Comparison of ENCODE assay signal across 9 mouse cellular contexts in the genomic region with DNA sequence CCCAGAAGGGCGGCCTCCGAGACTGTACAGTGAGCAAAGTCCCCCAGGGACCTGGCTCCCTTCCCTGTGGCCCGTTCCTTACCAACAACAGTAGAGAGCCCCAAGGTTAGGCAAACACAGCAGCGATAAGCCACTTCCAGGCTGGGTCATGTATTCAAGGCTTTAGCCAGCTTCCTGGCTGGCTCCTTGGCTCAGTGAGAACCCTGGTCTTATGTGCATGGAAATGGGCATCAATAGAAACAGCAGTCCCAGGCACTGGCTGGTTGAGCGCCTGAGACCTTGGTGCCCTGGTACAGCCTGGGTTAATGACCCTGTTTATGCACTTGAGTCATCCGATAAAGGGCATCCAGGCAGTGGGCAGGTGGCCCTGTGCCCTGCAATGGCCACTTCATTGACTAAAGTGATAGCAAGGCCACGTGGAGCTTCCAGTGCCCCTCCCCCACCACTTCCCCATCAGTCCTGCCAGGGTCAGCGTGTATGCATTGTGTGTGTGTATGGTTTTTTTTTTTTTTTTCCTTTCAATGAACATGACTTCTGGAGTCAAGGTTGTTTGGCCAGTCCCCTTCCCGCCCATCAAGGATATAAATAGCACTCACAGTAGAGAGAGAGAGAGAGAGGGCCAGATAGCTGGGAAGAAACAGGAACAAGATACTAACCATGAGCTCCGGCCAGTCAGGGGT. TPM values are rescaled to one million over a fixed set of nuclear protein-coding genes. Genes with fewer than 3 reads are reported as not detected.
DNase-seq lines count a peak whose midpoint lies in the region; TF ChIP-seq lines count a peak whose summit lies in the region.
"Had no signal": no experiment of that assay in that cellular context is flagged by ENCODE, and none has a peak within 500 bp of the region (broad histone marks: within the 10 kb centered on the region; RNA-seq: fewer than 3 reads in every experiment).

A gene (plus strand): TSS at position 609 of the 680 bp plus-strand sequence.

- TF ChIP-seq CTCF in CH12.LX (conservative IDR thresholded peaks at IDR 0.05 in 1 of 2, IDR thresholded peaks at IDR 0.05 in 1 of 2; ENCODE audit: low read depth in 2 of 2, low read length in 2 of 2), result no peak

- no peak for TF ChIP-seq POLR2A in CH12.LX (IDR thresholded peaks at IDR 0.05; ENCODE audit: low read depth, low read length)

- intact Hi-C loops in gastrocnemius, postnatal 36 days (cut with DNase I), result no loop called here

- dilution Hi-C loops in CH12.LX (cut with MboI; ENCODE audit: extremely low pct_ligation_motif_present, extremely low pct_unique_long_range_greater_than_20kb, low sequenced_read_pairs), result no loop called here

- H3K36me3 ChIP-seq in CH12.LX (replicated peaks in 1 of 2; ENCODE audit: control insufficient read depth in 1 of 2, insufficient read depth in 1 of 2, low read length in 1 of 2), result no peaks in the 10 kb centered on the region
- no peaks in the 10 kb centered on the region for H3K36me3 ChIP-seq in forebrain, embryonic 10.5 days (replicated peaks)
- H3K36me3 ChIP-seq: neural tube, embryonic 13.5 days had no signal

- no peak within 1 kb of the TSS for H3K4me2 ChIP-seq in CH12.LX (ENCODE audit: insufficient read depth, low read depth, poor library complexity, severe bottlenecking)
- H3K4me2 ChIP-seq: neural tube, embryonic 13.5 days had no signal

- in situ Hi-C loops in CH12.LX (cut with MboI; ENCODE audit: low pct_ligation_motif_present, low pct_unique_long_range_greater_than_20kb, low sequenced_read_pairs), result no loop called here

- no peak within 1 kb of the TSS for H3K27ac ChIP-seq in CH12.LX (ENCODE audit: insufficient read depth, low read depth)
- H3K27ac ChIP-seq in forebrain, embryonic 10.5 days, result no peak within 1 kb of the TSS
- H3K27ac ChIP-seq: neural tube, embryonic 13.5 days had no signal

- WGBS in forebrain, embryonic 10.5 days, result 76% methylated on average over 10 of the region's 10 CpGs

- no peaks in the 10 kb centered on the region for H3K79me2 ChIP-seq in CH12.LX (replicated peaks; ENCODE audit: control insufficient read depth, extremely low read depth, insufficient read depth, poor library complexity, severe bottlenecking)

- H3K9me3 ChIP-seq in CH12.LX (replicated peaks; ENCODE audit: low read length), result peaks cover 5% of the 10 kb centered on the region
- H3K9me3 ChIP-seq in forebrain, embryonic 10.5 days, result no peaks in the 10 kb centered on the region
- H3K9me3 ChIP-seq: neural tube, embryonic 13.5 days had no signal

- peaks cover 9 to 10% of the 10 kb centered on the region in 2 experiments for H3K4me1 ChIP-seq in CH12.LX (ENCODE audit: control insufficient read depth in 1 of 2, insufficient read depth in 2 of 2)
- peaks cover 5% of the 10 kb centered on the region for H3K4me1 ChIP-seq in forebrain, embryonic 10.5 days
- H3K4me1 ChIP-seq: neural tube, embryonic 13.5 days had no signal

- TF ChIP-seq RAD21 in CH12.LX (IDR thresholded peaks at IDR 0.05; ENCODE audit: low read depth, low read length), result no peak

- H3K4me3 ChIP-seq in CH12.LX (replicated peaks in 1 of 3; ENCODE audit: low read depth in 2 of 3, low read length in 2 of 3, poor library complexity in 1 of 3), result no peak within 1 kb of the TSS
- H3K4me3 ChIP-seq in forebrain, embryonic 10.5 days, result no peak within 1 kb of the TSS
- H3K4me3 ChIP-seq: neural tube, embryonic 13.5 days had no signal

- peak; percentile 88 for DNase-seq in 416B (ENCODE audit: low read depth)
- no peak for DNase-seq in CH12.LX (ENCODE audit: extremely low read depth)
- DNase-seq in heart, adult 8-10 months (ENCODE audit: low spot score), result no peak
- peak; percentile 50 for DNase-seq in liver
- DNase-seq in gastrocnemius, postnatal 36 days, result no peak
- no peak for DNase-seq in layer of hippocampus, postnatal 36 days
- no peak for DNase-seq in forebrain, embryonic 10.5 days (ENCODE audit: extremely low spot score, low spot score)

- no peak within 1 kb of the TSS for H3K9ac ChIP-seq in CH12.LX (ENCODE audit: insufficient read depth, low read depth)
- H3K9ac ChIP-seq: neural tube, embryonic 13.5 days had no signal

- no peak for TF ChIP-seq EP300 in CH12.LX (IDR thresholded peaks at IDR 0.05; ENCODE audit: low read length)

- H3K27me3 ChIP-seq in CH12.LX (replicated peaks), result peaks cover 15% of the 10 kb centered on the region
- H3K27me3 ChIP-seq in forebrain, embryonic 10.5 days (ENCODE audit: poor library complexity, severe bottlenecking), result peaks cover 16% of the 10 kb centered on the region; the same call in 1 of the 2 replicates
- H3K27me3 ChIP-seq: neural tube, embryonic 13.5 days had no signal

TF ChIP-seq in CH12.LX, 34 proteins besides CTCF, POLR2A, EP300 and RAD21:
- no peak for TF ChIP-seq E2F4 (IDR thresholded peaks at IDR 0.05; ENCODE audit: insufficient replicate concordance, low read depth, low read length)
- no peak for TF ChIP-seq ZKSCAN1 (IDR thresholded peaks at IDR 0.05; ENCODE audit: borderline replicate concordance, low read depth, low read length)
- peak; percentile 50; the same call in 1 of the 2 replicates for TF ChIP-seq MAX (IDR thresholded peaks at IDR 0.05; ENCODE audit: low read length)
- TF ChIP-seq MYC (IDR thresholded peaks at IDR 0.05; ENCODE audit: low read depth, low read length), result 0 out of 2 replicates have a peak, but pooled peaks have one; percentile 70
- TF ChIP-seq ETS1 (conservative IDR thresholded peaks at IDR 0.05; ENCODE audit: low read depth, low read length), result no peak
- TF ChIP-seq RCOR1 (conservative IDR thresholded peaks at IDR 0.05; ENCODE audit: low read depth, low read length), result no peak
- TF ChIP-seq JUND (conservative IDR thresholded peaks at IDR 0.05; ENCODE audit: low read depth, low read length), result no peak
- no peak for TF ChIP-seq ELF1 (IDR thresholded peaks at IDR 0.05; ENCODE audit: low read depth, low read length)
- TF ChIP-seq KAT2A (IDR thresholded peaks at IDR 0.05; ENCODE audit: insufficient replicate concordance, low read length), result no peak
- peak; percentile 27; the same call in 1 of the 2 replicates for TF ChIP-seq ZNF384 (IDR thresholded peaks at IDR 0.05; ENCODE audit: low read depth, low read length)
- no peak for TF ChIP-seq JUN (IDR thresholded peaks at IDR 0.05; ENCODE audit: insufficient read depth, low read depth, low read length)
- TF ChIP-seq TCF12 (IDR thresholded peaks at IDR 0.05; ENCODE audit: low read depth, low read length), result no peak

RNA-seq across cellular contexts. Expression of the gene that starts here (rescaled TPM):
- total RNA-seq in CH12.LX (2012; rRNA removed) (not detected in 2 replicates), CH12.LX (2014; rRNA removed) (not detected in 2 replicates)
- polyA plus RNA-seq in CH12.LX (2012; ENCODE audit: insufficient read length, low read depth), result not detected in 2 replicates
- 10 to 100 TPM; 13.2 to 19.5 (median 16.9) TPM for total RNA-seq in heart, adult 8-10 months (2022)
- not detected for total RNA-seq in gastrocnemius, postnatal 36 days (2021)
- not detected for total RNA-seq in layer of hippocampus, postnatal 36 days (2021)
- not detected in 2 replicates for polyA plus RNA-seq in forebrain, embryonic 10.5 days (2016; fragmentation: Nextera tagmentation; extraction: Ambion mirVana)
- total RNA-seq: left cerebral cortex, postnatal 10 days had no signal
- polyA plus RNA-seq: neural tube, embryonic 13.5 days had no signal

Comparison
In these comparisons a context has a peak if more than half of its experiments do, and no peak if none do; other contexts are left out.
1. RNA of the gene that starts here (total RNA-seq): 13.2 to 19.5 TPM in heart, adult 8-10 months; not detected in gastrocnemius, postnatal 36 days, not detected in CH12.LX and not detected in layer of hippocampus, postnatal 36 days; every median in the first group is over 10 times any median in the second.
2. DNase-seq: peak in 416B (single experiment) and liver (single experiment); none in CH12.LX (single experiment), heart, adult 8-10 months (single experiment), gastrocnemius, postnatal 36 days (0 of 2), layer of hippocampus, postnatal 36 days (0 of 2) and forebrain, embryonic 10.5 days (single experiment).